Mouse (Mus musculus) kidney, embryonic 16.5 days (tissue): ENCODE measurements around the gene Znrd1. TPM values are rescaled to one million over a fixed set of nuclear protein-coding genes. Genes with fewer than 3 reads are reported as not detected.

ENCODE experiments used
- ATAC-seq: fragments of 200-750 bp; cut with Nextera tagmentation; 2 replicates; pipeline ENCODE4 v1.8.0; 2017; ENCODE audit warnings: moderate TSS enrichment; ENCODE audit not compliant: low FRiP score, low TSS enrichment
- H3K27ac ChIP-seq: fragments of 300-500 bp; sonication (generic); 2 replicates; pipeline ENCODE4 v1.5.1; 2014; ENCODE audit warnings: low read length
- H3K27me3 ChIP-seq: fragments of 300-500 bp; sonication (generic); 2 replicates; pipeline ENCODE4 v1.6.1; 2014; ENCODE audit warnings: low read length, control low read depth, mixed read lengths; ENCODE audit not compliant: insufficient read depth
- H3K36me3 ChIP-seq: fragments of 300-500 bp; sonication (generic); 2 replicates; pipeline ENCODE4 v1.6.1; 2014; ENCODE audit warnings: low read length, control low read depth, mixed read lengths; ENCODE audit not compliant: insufficient read depth
- H3K4me1 ChIP-seq: fragments of 300-500 bp; sonication (generic); 2 replicates; pipeline ENCODE4 v1.6.1; 2014; ENCODE audit warnings: low read length, control low read depth, mixed read lengths; ENCODE audit not compliant: insufficient read depth
- H3K4me2 ChIP-seq: fragments of 300-500 bp; sonication (generic); replicated peaks from 2 replicates; pipeline ENCODE4 v1.6.1; 2014; ENCODE audit warnings: low read depth, low read length
- H3K4me3 ChIP-seq: fragments of 300-500 bp; sonication (generic); 2 replicates; pipeline ENCODE4 v1.5.1; 2014; ENCODE audit warnings: mild to moderate bottlenecking, low read length
- H3K9ac ChIP-seq: fragments of 300-500 bp; sonication (generic); replicated peaks from 2 replicates; pipeline ENCODE4 v1.6.1; 2014; ENCODE audit warnings: low read length
- H3K9me3 ChIP-seq: fragments of 300-500 bp; sonication (generic); 2 replicates; pipeline ENCODE4 v1.6.1; 2016; ENCODE audit warnings: low read length, control low read depth
- WGBS: fragments of 180-500 bp; shearing (Covaris S2); extraction: QIAGEN DNeasy Blood & Tissue Kit; methylation state at CpG from one replicate; pipeline ENCODE4 v1.1.7; 2014; 5-methylcytosine and 5-hydroxymethylcytosine counted together
- polyA plus RNA-seq: library from polyadenylated mRNA; unstranded; fragments of >200 nt; fragmentation: Nextera tagmentation; extraction: Ambion mirVana; gene quantifications from 2 replicates; pipeline ENCODE4 v1.2.1, GENCODE M21; 2015

Znrd1 gene
- polyA plus RNA-seq, 1 experiment from 2014 or later = 90.7 TPM

DNA sequence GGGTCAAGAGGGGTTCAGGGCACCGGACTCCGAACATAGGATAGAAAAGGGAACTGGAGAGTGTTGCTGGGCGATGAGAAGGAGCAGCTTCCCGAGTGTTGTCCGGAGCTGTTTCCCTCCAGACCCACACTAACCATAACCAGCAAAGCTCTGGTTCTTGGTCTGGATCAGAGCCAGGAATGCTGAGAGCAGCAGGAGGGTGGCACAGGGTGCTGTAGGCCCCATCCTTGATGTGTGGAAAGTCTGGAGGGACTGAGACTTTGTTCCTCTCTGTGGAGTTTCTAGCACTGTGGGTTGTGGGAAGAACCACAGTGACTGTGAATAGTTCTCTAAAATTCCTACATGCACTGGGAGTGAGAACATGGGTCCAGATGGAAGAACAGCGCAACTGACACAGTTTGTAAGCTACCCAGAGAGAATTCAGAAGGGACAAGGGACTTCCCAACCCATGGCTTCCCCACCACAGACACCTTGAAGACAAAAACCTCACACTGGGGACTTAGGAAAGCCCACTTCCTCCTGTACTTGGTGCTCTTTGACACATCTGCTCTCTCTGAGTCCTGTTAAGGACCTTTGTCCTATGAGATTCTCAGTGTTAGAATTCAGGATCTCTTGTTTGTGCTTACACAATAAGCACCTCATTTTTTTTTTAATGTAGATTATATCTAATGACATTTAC lies 13.0 kb upstream of the Znrd1 start:
- H3K36me3 ChIP-seq = no peaks in the 10 kb centered on the region
- H3K9me3 ChIP-seq = no peaks in the 10 kb centered on the region
- H3K4me2 ChIP-seq = no peak overlapping the region
- no peaks in the 10 kb centered on the region for H3K4me1 ChIP-seq
- no peak overlapping the region for H3K4me3 ChIP-seq
- H3K27ac ChIP-seq = no peak overlapping the region
- H3K27me3 ChIP-seq = no peaks in the 10 kb centered on the region
- whole genome bisulfite sequencing = 87% methylated on average over 6 of the region's 6 CpGs
- no peak overlapping the region for H3K9ac ChIP-seq
- no peak for ATAC-seq

DNA sequence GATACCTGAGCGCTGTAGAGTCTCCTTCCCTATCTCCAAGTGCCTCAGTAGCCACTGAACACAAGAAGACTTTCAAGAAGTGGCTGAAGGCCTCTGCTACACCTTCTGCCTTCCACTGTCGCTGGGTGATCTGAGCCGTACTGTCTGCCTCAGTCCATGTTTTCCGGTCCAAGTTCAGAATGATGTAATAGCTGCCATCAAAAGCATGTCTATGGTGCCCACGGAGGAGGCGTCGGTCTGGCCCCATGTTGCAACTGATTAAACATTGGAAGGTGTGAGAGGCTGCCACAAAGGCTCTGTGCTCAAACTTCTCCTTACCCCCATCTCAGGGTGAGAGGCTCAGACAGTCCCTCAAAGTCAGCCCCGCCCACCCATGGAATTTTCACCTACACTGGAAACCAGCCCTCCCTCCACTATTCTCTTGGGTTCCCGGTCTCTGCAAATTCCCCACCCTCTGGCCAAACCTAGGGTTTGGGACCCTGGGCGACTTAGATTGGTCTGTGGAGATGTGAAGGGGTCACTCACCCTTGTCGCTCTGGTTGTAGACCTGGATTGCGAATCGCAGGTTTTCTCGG lies 12.0 kb upstream of the Znrd1 start:
- H3K36me3 ChIP-seq = no peaks in the 10 kb centered on the region
- H3K4me3 ChIP-seq = no peak overlapping the region
- no peak overlapping the region for H3K27ac ChIP-seq
- H3K9me3 ChIP-seq = no peaks in the 10 kb centered on the region
- H3K4me2 ChIP-seq = no peak overlapping the region
- no peak for ATAC-seq
- WGBS = 85% methylated on average over 14 of the region's 14 CpGs
- H3K9ac ChIP-seq = no peak overlapping the region
- no peaks in the 10 kb centered on the region for H3K27me3 ChIP-seq
- no peaks in the 10 kb centered on the region for H3K4me1 ChIP-seq

DNA sequence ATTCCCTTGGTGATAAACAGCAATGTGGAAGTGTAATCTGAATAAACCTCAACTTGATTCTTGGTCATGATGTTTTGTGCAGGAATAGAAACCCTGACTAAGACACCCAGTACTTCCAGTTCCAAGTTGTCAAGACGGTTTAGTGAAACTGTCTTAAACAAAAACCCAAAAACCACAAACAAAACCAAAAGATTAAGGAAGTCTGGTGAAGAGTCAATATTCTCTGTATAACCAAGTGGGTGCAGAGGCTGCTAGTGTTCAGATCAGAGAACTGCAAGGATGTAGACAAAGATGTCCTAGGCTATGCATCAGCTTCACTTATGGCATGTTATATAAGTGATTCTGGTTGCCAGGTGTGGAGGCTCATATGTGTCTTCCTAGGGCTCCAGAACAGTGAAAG lies 8.5 kb upstream of the Znrd1 start:
- no peak overlapping the region for H3K9ac ChIP-seq
- H3K4me2 ChIP-seq = no peak overlapping the region
- ATAC-seq = no peak
- H3K27ac ChIP-seq = no peak overlapping the region
- H3K4me1 ChIP-seq = no peaks in the 10 kb centered on the region
- H3K36me3 ChIP-seq = no peaks in the 10 kb centered on the region
- no peaks in the 10 kb centered on the region for H3K9me3 ChIP-seq
- 88% methylated on average over 1 of the region's 1 CpGs for WGBS
- H3K27me3 ChIP-seq = no peaks in the 10 kb centered on the region
- H3K4me3 ChIP-seq = no peak overlapping the region

DNA sequence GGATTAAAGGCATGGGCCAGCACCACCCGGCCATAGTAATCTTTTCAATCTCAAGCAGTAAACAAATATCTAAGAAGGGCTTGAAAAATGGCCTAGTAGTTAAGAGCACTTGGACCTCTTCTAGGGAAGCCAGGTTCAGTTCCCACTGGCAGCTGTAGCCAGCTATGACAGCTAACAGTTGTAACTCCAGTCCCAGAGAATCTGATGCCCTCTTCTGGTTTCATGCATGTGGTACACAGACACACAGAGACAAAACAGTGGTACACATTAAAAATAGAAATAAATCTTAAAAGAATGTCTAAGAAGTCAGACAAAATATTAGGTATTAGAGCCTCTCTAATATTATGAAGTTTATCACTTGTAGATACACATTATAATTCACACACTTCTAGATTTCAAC lies 2.8 kb upstream of the Znrd1 start:
- no peak overlapping the region for H3K27ac ChIP-seq
- H3K4me1 ChIP-seq = peaks cover 11% of the 10 kb centered on the region
- no peaks in the 10 kb centered on the region for H3K9me3 ChIP-seq
- H3K4me3 ChIP-seq = no peak overlapping the region
- ATAC-seq = no peak
- no peak overlapping the region for H3K4me2 ChIP-seq
- no peaks in the 10 kb centered on the region for H3K27me3 ChIP-seq
- H3K36me3 ChIP-seq = peaks cover 4% of the 10 kb centered on the region; the same call in 1 of the 2 replicates
- no peak overlapping the region for H3K9ac ChIP-seq
- 68% methylated on average over 1 of the region's 1 CpGs for WGBS

DNA sequence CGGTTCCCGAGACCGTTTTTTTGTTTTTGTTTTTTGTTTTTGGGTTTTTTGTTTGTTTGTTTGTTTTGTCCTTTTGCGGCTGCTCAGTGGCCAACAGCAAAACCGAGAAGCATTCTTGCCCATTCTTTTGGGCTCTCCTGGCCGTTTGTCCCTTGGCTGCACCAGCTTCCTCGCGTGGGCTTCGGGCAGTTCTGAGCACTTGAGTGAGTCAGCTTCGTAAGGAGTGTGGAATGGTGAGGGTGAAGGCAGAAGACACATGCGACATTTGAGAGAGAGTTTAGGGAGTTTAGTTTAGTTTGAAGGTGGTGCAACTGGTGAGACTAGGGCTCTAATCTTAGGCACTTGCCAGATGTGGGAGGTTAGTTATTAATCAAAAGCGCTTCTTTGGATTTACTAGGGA lies 525 bp upstream of the Znrd1 start:
- H3K27me3 ChIP-seq = no peaks in the 10 kb centered on the region
- ATAC-seq = no peak
- 9% methylated on average over 12 of the region's 12 CpGs for WGBS
- H3K9me3 ChIP-seq = no peaks in the 10 kb centered on the region
- peaks cover 6% of the 10 kb centered on the region; the same call in 1 of the 2 replicates for H3K36me3 ChIP-seq
- peaks cover 11% of the 10 kb centered on the region for H3K4me1 ChIP-seq
- peak overlapping the region; percentile 78 for H3K4me3 ChIP-seq
- H3K27ac ChIP-seq = no peak overlapping the region
- H3K4me2 ChIP-seq = peak overlapping the region; percentile 92
- peak overlapping the region; percentile 86 for H3K9ac ChIP-seq

GRCm38 (mm10) chr17:36953062-36953461 lies 5.3 kb downstream of the Znrd1 start:
- H3K4me2 ChIP-seq = no peak overlapping the region
- H3K36me3 ChIP-seq = peaks cover 12% of the 10 kb centered on the region
- no peak overlapping the region for H3K27ac ChIP-seq
- H3K9me3 ChIP-seq = no peaks in the 10 kb centered on the region
- no peaks in the 10 kb centered on the region for H3K27me3 ChIP-seq
- H3K9ac ChIP-seq = no peak overlapping the region
- ATAC-seq = no peak
- H3K4me3 ChIP-seq = no peak overlapping the region
- WGBS = 86% methylated on average over 1 of the region's 1 CpGs
- H3K4me1 ChIP-seq = peaks cover 13% of the 10 kb centered on the region

DNA sequence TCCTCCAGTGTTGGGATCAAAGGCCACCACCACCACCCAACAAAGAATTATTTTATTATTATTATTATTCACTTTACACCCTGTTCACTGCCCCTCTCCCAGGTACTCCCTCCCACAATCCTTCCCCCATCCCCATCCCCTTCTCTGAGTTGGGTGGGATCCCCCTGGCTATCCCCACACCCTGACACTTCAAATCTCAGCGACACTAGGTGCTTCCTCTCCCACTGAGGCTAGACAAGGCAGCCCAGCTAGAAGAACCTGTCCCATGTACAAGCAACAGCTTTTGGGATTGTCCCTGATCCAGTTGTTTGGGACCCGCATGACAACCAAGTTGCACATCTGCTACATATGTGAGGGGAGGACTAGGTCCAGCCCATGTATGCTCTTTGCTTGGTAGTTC lies 5.7 kb downstream of the Znrd1 start:
- ATAC-seq = no peak
- 90% methylated on average over 2 of the region's 2 CpGs for WGBS
- H3K9ac ChIP-seq = no peak overlapping the region

GRCm38 (mm10) chr17:36950981-36951947 lies 7.1 kb downstream of the Znrd1 start, which contains the start of gene Ppp1r11:
Gene Ppp1r11, minus strand, starts transcription at chr17:36951741.
- 2% methylated on average over 36 of the region's 36 CpGs for WGBS

More for the DNA sequence above, 5.7 kb downstream of the Znrd1 start:
- Histone ChIP-seq H3K27ac (no peak overlapping the region), H3K9me3 (no peaks in the 10 kb centered on the region), H3K4me1 (peaks cover 13% of the 10 kb centered on the region), H3K4me2 (no peak overlapping the region), H3K4me3 (no peak overlapping the region), H3K27me3 (no peaks in the 10 kb centered on the region), H3K36me3 (peaks cover 12% of the 10 kb centered on the region)

GRCm38 (mm10) chr17:36949265-36949664 lies 9.1 kb downstream of the Znrd1 start:
- ATAC-seq = no peak
- no peak overlapping the region for H3K9ac ChIP-seq
- peaks cover 6% of the 10 kb centered on the region; the same call in 1 of the 2 replicates for H3K36me3 ChIP-seq
- peaks cover 14% of the 10 kb centered on the region for H3K4me1 ChIP-seq
- 89% methylated on average over 8 of the region's 8 CpGs for WGBS
- H3K4me3 ChIP-seq = no peak overlapping the region
- peaks cover 25% of the 10 kb centered on the region for H3K27me3 ChIP-seq
- no peaks in the 10 kb centered on the region for H3K9me3 ChIP-seq
- H3K27ac ChIP-seq = no peak overlapping the region
- H3K4me2 ChIP-seq = no peak overlapping the region

More at GRCm38 (mm10) chr17:36950981-36951947, 7.1 kb downstream of the Znrd1 start, which contains the start of gene Ppp1r11:
- peak within 1 kb of the TSS; percentile 76 for H3K27ac ChIP-seq
- no peaks in the 10 kb centered on the region for H3K9me3 ChIP-seq
- H3K4me2 ChIP-seq = peak within 1 kb of the TSS; percentile 91
- peak; percentile 97 for ATAC-seq
- H3K4me1 ChIP-seq = peaks cover 14% of the 10 kb centered on the region
- peaks cover 8% of the 10 kb centered on the region; the same call in 1 of the 2 replicates for H3K36me3 ChIP-seq
- H3K9ac ChIP-seq = peak within 1 kb of the TSS; percentile 87
- peak within 1 kb of the TSS; percentile 87 for H3K4me3 ChIP-seq
- H3K27me3 ChIP-seq = peaks cover 5% of the 10 kb centered on the region
